Mouse (Mus musculus) CH12.LX (cell line): ENCODE results near the gene Ecpas. TPM values are rescaled to one million over a fixed set of nuclear protein-coding genes. Genes with fewer than 3 reads are reported as not detected.

Experiments used
- DNase-seq: peaks from one replicate; pipeline ENCODE4 v3.0.0-alpha.2; 2013; ENCODE audit errors: extremely low read depth
- H3K27ac ChIP-seq: 2 replicates; pipeline ENCODE4 v1.5.1; 2012; ENCODE audit warnings: low read depth, mild to moderate bottlenecking, control low read depth, moderate library complexity; ENCODE audit not compliant: insufficient read depth
- H3K27me3 ChIP-seq: replicated peaks from 2 replicates; pipeline ENCODE3; 2012; ENCODE audit warnings: inconsistent platforms
- H3K36me3 ChIP-seq, 2 experiments: replicated peaks in 1 of 2; 2 replicates each; pipeline versions ENCODE3 to v1.6.1; 2012; ENCODE audit warnings: inconsistent platforms in 1 of 2, low read length in 1 of 2, mild to moderate bottlenecking in 1 of 2, mixed read lengths in 1 of 2, moderate library complexity in 1 of 2; ENCODE audit not compliant: control insufficient read depth in 1 of 2, insufficient read depth in 1 of 2
- H3K4me1 ChIP-seq, 2 experiments: 2 replicates each; pipeline ENCODE4 v1.6.1; 2012; ENCODE audit warnings: inconsistent platforms in 1 of 2, moderate library complexity in 1 of 2; ENCODE audit not compliant: insufficient read depth in 2 of 2, control insufficient read depth in 1 of 2
- H3K4me2 ChIP-seq: 2 replicates; pipeline ENCODE4 v1.6.1; 2012; ENCODE audit warnings: low read depth, mild to moderate bottlenecking, control low read depth; ENCODE audit not compliant: poor library complexity, insufficient read depth, severe bottlenecking
- H3K4me3 ChIP-seq, 3 experiments: fragments of 150-350 bp in 1 of 3; sonication (generic) in 1 of 3; replicated peaks in 1 of 3; 2 replicates each; pipeline versions ENCODE3 to v1.5.1; 2011 to 2012; ENCODE audit warnings: low read depth in 2 of 3, low read length in 2 of 3, mild to moderate bottlenecking in 2 of 3, moderate library complexity in 2 of 3, control low read depth in 1 of 3, improper control_type of control experiment in 1 of 3, inconsistent platforms in 1 of 3, mixed read lengths in 1 of 3; ENCODE audit not compliant: poor library complexity in 1 of 3
- H3K79me2 ChIP-seq: replicated peaks from 2 replicates; pipeline ENCODE4 v1.6.1; 2012; ENCODE audit warnings: mild to moderate bottlenecking, moderate library complexity; ENCODE audit not compliant: control insufficient read depth, poor library complexity, insufficient read depth, severe bottlenecking; ENCODE audit errors: extremely low read depth
- H3K9ac ChIP-seq: 2 replicates; pipeline ENCODE4 v1.6.1; 2012; ENCODE audit warnings: low read depth, mild to moderate bottlenecking, control low read depth, moderate library complexity; ENCODE audit not compliant: insufficient read depth
- H3K9me3 ChIP-seq: replicated peaks from 2 replicates; pipeline ENCODE3; 2012; ENCODE audit warnings: low read length, inconsistent platforms, mixed read lengths
- CHD1 ChIP-seq: IDR thresholded peaks from 2 replicates; pipeline ENCODE4 v1.6.1; 2012; ENCODE audit warnings: low read depth, low read length, improper control_type of control experiment, inconsistent platforms
- CHD2 ChIP-seq: IDR thresholded peaks from 2 replicates; pipeline ENCODE4 v1.6.1; 2011; ENCODE audit warnings: low read length, improper control_type of control experiment
- E2F4 ChIP-seq: IDR thresholded peaks from 2 replicates; pipeline ENCODE4 v1.6.1; 2011; ENCODE audit warnings: low read depth, low read length, improper control_type of control experiment; ENCODE audit not compliant: insufficient replicate concordance
- EP300 ChIP-seq: IDR thresholded peaks from 2 replicates; pipeline ENCODE4 v1.6.1; 2011; ENCODE audit warnings: low read length, improper control_type of control experiment
- HCFC1 ChIP-seq: IDR thresholded peaks from 2 replicates; pipeline ENCODE4 v1.6.1; 2012; ENCODE audit warnings: low read depth, mild to moderate bottlenecking, inconsistent platforms, low read length, improper control_type of control experiment
- IRF4 ChIP-seq: IDR thresholded peaks from 2 replicates; pipeline ENCODE4 v1.6.1; 2014; ENCODE audit warnings: low read depth, mild to moderate bottlenecking, inconsistent platforms, low read length, improper control_type of control experiment
- KAT2A ChIP-seq: IDR thresholded peaks from 2 replicates; pipeline ENCODE4 v1.6.1; 2012; ENCODE audit warnings: low read length, improper control_type of control experiment, inconsistent platforms; ENCODE audit not compliant: insufficient replicate concordance
- MAFK ChIP-seq: IDR thresholded peaks from 2 replicates; pipeline ENCODE4 v1.6.1; 2011; ENCODE audit warnings: low read length, improper control_type of control experiment; ENCODE audit not compliant: insufficient replicate concordance
- MAZ ChIP-seq: IDR thresholded peaks from 2 replicates; pipeline ENCODE4 v1.6.1; 2012; ENCODE audit warnings: low read depth, mild to moderate bottlenecking, inconsistent platforms, low read length, improper control_type of control experiment, moderate library complexity
- MEF2A ChIP-seq: IDR thresholded peaks from 2 replicates; pipeline ENCODE4 v1.6.1; 2014; ENCODE audit warnings: low read depth, mild to moderate bottlenecking, inconsistent platforms, low read length, improper control_type of control experiment, borderline replicate concordance
- MXI1 ChIP-seq: IDR thresholded peaks from 2 replicates; pipeline ENCODE4 v1.6.1; 2011; ENCODE audit warnings: mild to moderate bottlenecking, low read depth, low read length, improper control_type of control experiment
- MYC ChIP-seq: IDR thresholded peaks from 2 replicates; pipeline ENCODE4 v1.6.1; 2011; ENCODE audit warnings: low read depth, mild to moderate bottlenecking, improper control_type of control experiment, low read length
- NRF1 ChIP-seq: IDR thresholded peaks from 2 replicates; pipeline ENCODE4 v1.6.1; 2014; ENCODE audit warnings: low read depth, mild to moderate bottlenecking, inconsistent platforms, low read length, improper control_type of control experiment, moderate library complexity
- POLR2A ChIP-seq: IDR thresholded peaks from 2 replicates; pipeline ENCODE4 v1.6.1; 2011; ENCODE audit warnings: low read depth, mild to moderate bottlenecking, improper control_type of control experiment, low read length
- POLR2AphosphoS2 ChIP-seq: IDR thresholded peaks from 2 replicates; pipeline ENCODE4 v1.6.1; 2011; ENCODE audit warnings: low read depth, low read length, improper control_type of control experiment
- RAD21 ChIP-seq: IDR thresholded peaks from 2 replicates; pipeline ENCODE4 v1.6.1; 2011; ENCODE audit warnings: low read depth, mild to moderate bottlenecking, low read length, improper control_type of control experiment, moderate library complexity
- RCOR1 ChIP-seq: conservative IDR thresholded peaks from 2 replicates; pipeline ENCODE4 v1.6.1; 2012; ENCODE audit warnings: low read depth, mild to moderate bottlenecking, inconsistent platforms, low read length, improper control_type of control experiment
- SIN3A ChIP-seq: IDR thresholded peaks from 2 replicates; pipeline ENCODE4 v1.6.1; 2012; ENCODE audit warnings: low read length, improper control_type of control experiment, inconsistent platforms
- TBP ChIP-seq: conservative IDR thresholded peaks from 2 replicates; pipeline ENCODE4 v1.6.1; 2011; ENCODE audit warnings: low read depth, low read length, improper control_type of control experiment
- USF1 ChIP-seq: IDR thresholded peaks from 2 replicates; pipeline ENCODE4 v1.6.1; 2014; ENCODE audit warnings: low read depth, mild to moderate bottlenecking, inconsistent platforms, low read length, improper control_type of control experiment
- USF2 ChIP-seq: conservative IDR thresholded peaks from 2 replicates; pipeline ENCODE4 v1.6.1; 2011; ENCODE audit warnings: low read depth, low read length, improper control_type of control experiment
- ZMIZ1 ChIP-seq: IDR thresholded peaks from 2 replicates; pipeline ENCODE4 v1.6.1; 2012; ENCODE audit warnings: low read depth, mild to moderate bottlenecking, inconsistent platforms, low read length, improper control_type of control experiment
- ZNF384 ChIP-seq: IDR thresholded peaks from 2 replicates; pipeline ENCODE4 v1.6.1; 2012; ENCODE audit warnings: low read depth, low read length, improper control_type of control experiment, inconsistent platforms
- dilution Hi-C: fragments of 300-500 bp; cut with MboI; formaldehyde crosslinking; loops from 2 replicates; pipeline ENCODE4 v1.14.3; 2020; ENCODE audit warnings: low sequenced_read_pairs; ENCODE audit not compliant: extremely low pct_unique_long_range_greater_than_20kb, extremely low pct_ligation_motif_present
- in situ Hi-C: fragments of 300-500 bp; cut with MboI; formaldehyde crosslinking; loops from 3 replicates; pipeline ENCODE4 v1.14.3; 2019; ENCODE audit warnings: low sequenced_read_pairs, low pct_ligation_motif_present, low pct_unique_long_range_greater_than_20kb, mixed read lengths
- polyA plus RNA-seq: library from polyadenylated mRNA; unstranded; fragments of >175 nt; gene quantifications from 2 replicates; pipeline ENCODE4 v1.2.1, GENCODE M21; 2012; ENCODE audit warnings: low read depth; ENCODE audit not compliant: insufficient read length
- total RNA-seq, 2 experiments: library from RNA; depleted of rRNA; stranded (reverse); fragments of 300-350 nt in 1 of 2; fragments of >200 nt in 1 of 2; gene quantifications; 2 replicates each; pipeline ENCODE4 v1.2.3; 2012 to 2014

Gene Ecpas
- total and polyA plus RNA-seq, 3 experiments = 45.2 to 67.4 (median 47.5) TPM

- H3K27me3 ChIP-seq = no peaks in the 10 kb centered on the region
- dilution Hi-C loops = no loop called here
- TF ChIP-seq MEF2A (no peak), ZNF384 (no peak), USF1 (no peak), EP300 (no peak), IRF4 (no peak), POLR2AphosphoS2 (no peak), KAT2A (no peak), MXI1 (no peak), RAD21 (no peak), TBP (no peak), ZMIZ1 (no peak), RCOR1 (no peak), HCFC1 (no peak), USF2 (no peak), NRF1 (no peak), SIN3A (no peak), MAFK (no peak)
- TF ChIP-seq, all 38 proteins: peak for 0
- no peak overlapping the region for H3K4me3 ChIP-seq
- no peaks in the 10 kb centered on the region for H3K9me3 ChIP-seq
- H3K4me2 ChIP-seq = no peak overlapping the region
- no peaks in the 10 kb centered on the region for H3K36me3 ChIP-seq
- H3K4me1 ChIP-seq = peaks cover 0 to 3% of the 10 kb centered on the region in 2 experiments; a peak in 1 of 4 replicates
- no peak overlapping the region for H3K9ac ChIP-seq
- in situ Hi-C loops = no loop called here
- H3K27ac ChIP-seq = no peak overlapping the region
- no peak for DNase-seq
- no peaks in the 10 kb centered on the region for H3K79me2 ChIP-seq
These were observed 31.6 kb upstream of the Ecpas start for GRCm38 (mm10) chr4:58944206-58944553.

- H3K4me2 ChIP-seq = no peak within 1 kb of the TSS
- in situ Hi-C loops (no loop called here), dilution Hi-C loops (no loop called here)
- peaks cover 0 to 3% of the 10 kb centered on the region in 2 experiments; a peak in 1 of 4 replicates for H3K4me1 ChIP-seq
- DNase-seq = no peak
- no peaks in the 10 kb centered on the region for H3K79me2 ChIP-seq
- no peaks in the 10 kb centered on the region for H3K27me3 ChIP-seq
- H3K9me3 ChIP-seq = no peaks in the 10 kb centered on the region
- H3K9ac ChIP-seq = no peak within 1 kb of the TSS
- no peak within 1 kb of the TSS for H3K27ac ChIP-seq
- no peak for TF ChIP-seq KAT2A
- TF ChIP-seq CHD1 = no peak
- no peak for TF ChIP-seq ZMIZ1
- no peak for TF ChIP-seq EP300
- no peak for TF ChIP-seq CHD2
- TF ChIP-seq MYC = no peak
- TF ChIP-seq MAFK = no peak
- TF ChIP-seq E2F4 = no peak
- no peak for TF ChIP-seq IRF4
- no peak for TF ChIP-seq NRF1
- no peak for TF ChIP-seq MAZ
- TF ChIP-seq POLR2A = no peak
- TF ChIP-seq TBP = no peak
- no peak within 1 kb of the TSS for H3K4me3 ChIP-seq
- H3K36me3 ChIP-seq = no peaks in the 10 kb centered on the region
These were observed 31.1 kb upstream of the Ecpas start, which contains the start of gene Zkscan16 for GRCm38 (mm10) chr4:58943420-58944205. TSS of gene Zkscan16 (plus strand) at chr4:58943628.
